Mouse (Mus musculus) olfactory bulb, adult 2 months (tissue): ENCODE measurements at regions not wholly inside any gene's neighbourhood (a gene's known extent, or its start where the extent isn't known, plus 50 kb on each side); places are given as distances from the start of the nearest gene placed in this dataset.

Source experiments
- CTCF ChIP-seq: fragments of 200-500 bp; IDR thresholded peaks from 2 replicates; pipeline ENCODE4 v1.5.1; 2012; ENCODE audit warnings: low read depth, mild to moderate bottlenecking, low read length, moderate library complexity; ENCODE audit not compliant: insufficient read depth
- POLR2A ChIP-seq: fragments of 200-500 bp; IDR thresholded peaks from 2 replicates; pipeline ENCODE4 v1.6.1; 2012; ENCODE audit warnings: mild to moderate bottlenecking, low read depth, low read length, moderate library complexity; ENCODE audit not compliant: insufficient read depth

DNA sequence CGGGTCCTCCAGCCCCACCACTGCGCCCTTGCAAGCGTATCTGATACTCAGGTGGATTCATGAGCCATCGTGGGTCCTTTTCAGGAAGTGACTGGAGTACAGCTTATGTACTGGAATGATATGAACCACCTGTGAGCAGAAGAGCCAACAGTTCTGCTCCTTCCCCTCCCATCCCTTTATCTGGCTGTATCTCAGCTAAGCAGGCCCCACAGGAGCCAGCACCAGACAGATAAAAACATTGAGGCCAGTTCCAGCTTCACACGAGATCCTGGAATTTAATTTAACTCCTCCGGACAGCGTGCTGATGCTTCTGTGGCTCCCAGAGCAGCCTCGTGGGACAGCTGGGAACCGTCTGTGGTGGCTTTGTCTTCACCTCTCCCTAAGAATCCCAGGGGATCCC lies 53.1 kb upstream of the Aldh1b1 start:
- TF ChIP-seq CTCF, result no peak
- no peak for TF ChIP-seq POLR2A
